Mouse (Mus musculus) right cerebral cortex, adult 18-20 months (tissue): ENCODE results near the gene Abcb1a.
A peak's percentile ranks its signal among the peaks of the same experiment; 100 is the strongest.

ENCODE experiments used
- DNase-seq: peaks from one replicate; pipeline ENCODE4 v3.0.0; 2022; ENCODE audit warnings: mixed read lengths

Gene Abcb1a

DNA sequence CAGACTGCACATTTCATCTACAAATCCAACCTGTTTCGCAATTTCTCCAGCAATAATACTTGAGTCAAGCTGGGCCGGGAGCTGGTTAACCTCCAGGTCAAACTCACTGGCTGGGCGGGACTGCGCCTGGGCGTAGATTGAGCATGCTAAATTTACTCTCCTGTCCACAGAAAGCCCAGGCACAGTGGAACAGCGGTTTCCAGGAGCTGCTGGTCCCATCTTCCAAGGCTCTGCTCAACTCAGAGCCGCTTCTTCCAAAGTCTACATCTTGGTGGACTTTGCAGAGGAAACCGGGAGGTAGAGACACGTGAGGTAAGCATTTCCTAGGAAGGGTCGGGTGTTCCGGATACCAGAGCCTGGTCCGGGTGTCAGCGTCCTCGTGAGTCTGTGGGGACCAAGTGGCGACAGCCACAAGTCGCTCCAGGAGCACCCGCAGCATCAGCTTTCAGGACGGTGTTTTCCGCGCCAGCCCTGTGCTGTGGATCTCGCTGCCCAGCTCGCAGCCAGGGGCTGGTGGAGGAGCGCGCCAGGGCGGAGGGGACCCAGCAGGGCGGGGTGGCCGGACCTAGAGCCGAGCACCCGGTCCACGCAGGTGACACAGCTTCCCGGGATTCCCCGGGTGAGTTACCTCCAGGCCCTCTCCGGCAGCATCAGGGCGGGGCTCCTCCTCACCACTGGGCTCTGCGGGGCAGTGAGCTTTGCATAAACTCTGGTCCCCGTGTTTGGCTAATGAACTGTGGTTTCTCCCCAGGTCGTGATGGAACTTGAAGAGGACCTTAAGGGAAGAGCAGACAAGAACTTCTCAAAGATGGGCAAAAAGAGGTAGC lies at the start of gene Abcb1a:
Gene Abcb1a (plus strand): TSS at position 167 of the 827 bp plus-strand sequence.
- peak; percentile 2 for DNase-seq

DNA sequence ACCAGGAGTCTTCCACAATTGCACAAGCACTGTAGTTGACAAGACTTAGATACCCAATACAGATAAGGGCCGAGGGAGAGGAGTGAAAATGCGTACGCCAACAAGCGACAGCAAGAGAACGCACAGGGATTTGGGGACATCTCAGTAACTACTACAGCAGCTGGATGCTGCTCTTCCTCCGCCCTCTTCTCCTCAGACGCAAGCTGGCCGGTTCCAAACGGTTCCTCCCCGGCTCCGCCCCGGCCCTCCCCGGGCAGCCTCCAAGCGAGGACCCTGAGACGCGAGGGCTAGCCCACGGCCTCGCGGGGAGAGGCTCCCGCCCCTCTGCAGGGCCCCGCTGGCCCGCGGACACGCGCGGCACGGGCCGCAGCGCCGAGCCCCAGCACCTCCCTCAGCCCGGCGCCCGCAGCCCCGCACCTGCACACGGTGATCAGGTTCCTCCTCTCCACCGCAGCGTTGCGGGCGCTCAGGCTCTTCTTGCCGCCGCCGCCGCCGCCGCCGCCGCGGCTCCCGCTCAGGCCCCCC lies 37.7 kb upstream of the Abcb1a start:
- DNase-seq = peak; percentile 79

DNA sequence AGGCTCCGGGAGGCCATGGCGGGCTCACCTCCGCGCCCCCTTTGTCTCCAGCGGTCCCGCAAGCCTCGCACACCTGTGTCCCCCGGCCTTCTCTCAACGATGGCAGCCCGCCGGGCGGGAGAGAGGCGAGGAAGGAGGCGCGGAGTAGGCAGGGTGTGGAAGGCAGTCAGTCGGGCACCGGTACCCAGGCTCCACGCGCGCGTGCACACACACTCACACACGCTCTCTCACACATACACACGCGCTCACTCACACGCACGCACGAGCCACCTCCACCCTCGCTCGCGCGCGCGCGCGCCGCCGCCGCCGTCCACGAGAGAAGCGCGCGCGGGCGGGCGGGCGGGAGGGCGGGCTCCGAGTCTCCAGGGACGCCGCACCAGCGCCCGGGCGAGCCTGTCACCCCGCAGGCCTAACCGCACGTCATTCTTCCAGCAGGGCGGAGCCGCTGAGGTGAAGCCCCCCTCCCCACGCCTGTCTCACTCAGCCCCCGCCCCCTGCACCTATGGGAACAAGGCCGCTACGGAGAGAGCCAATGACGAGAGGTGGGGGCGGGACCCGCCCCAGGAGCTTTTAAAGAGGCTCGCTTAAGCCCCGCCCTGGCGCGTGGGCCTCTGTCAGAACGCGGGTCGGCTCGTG lies 37.2 kb upstream of the Abcb1a start, which contains the start of gene Rundc3b:
Gene Rundc3b (minus strand): TSS at position 357 of the 636 bp plus-strand sequence.
- peak; percentile 96 for DNase-seq

DNA sequence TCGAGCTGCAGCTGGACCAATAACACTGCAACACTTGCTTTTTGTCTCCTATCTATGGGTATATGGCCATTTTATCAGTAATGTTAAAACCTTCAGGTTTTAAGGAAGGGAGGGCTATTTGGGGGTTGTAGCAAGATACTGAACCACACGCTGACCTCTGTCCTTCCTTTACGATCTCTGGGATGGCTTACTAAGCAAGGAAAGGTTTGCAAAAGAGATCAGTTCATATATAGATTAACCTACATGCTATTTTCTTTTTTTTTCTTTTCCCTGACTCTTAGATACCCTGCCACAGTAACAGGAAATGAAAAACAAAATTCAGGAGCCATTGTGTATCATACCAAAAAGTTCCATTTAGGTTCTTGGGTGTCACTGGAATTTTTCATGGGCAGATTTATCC lies 27.0 kb upstream of the Abcb1a start:
- DNase-seq = no peak

DNA sequence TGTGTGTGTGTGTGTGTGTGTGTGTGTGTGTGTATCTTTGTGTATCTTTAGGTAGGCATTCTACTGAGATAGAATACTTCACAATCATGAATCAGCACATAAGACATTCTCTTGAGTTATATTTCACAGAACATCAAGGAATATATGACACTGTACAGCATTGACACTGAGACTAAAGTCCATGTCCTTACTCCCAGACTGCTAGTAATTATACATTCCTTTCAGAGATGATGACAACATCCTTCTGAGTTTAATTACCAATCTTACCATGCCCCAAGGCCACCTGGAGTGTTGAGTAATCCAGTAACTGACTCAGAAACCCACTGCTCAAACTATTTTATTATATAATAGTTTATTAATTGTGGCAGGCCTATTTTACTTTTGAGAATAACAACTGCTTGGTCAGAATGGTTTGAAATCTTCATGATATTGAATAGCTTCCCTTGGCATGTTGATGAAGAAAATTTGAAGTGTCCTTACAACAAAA lies 25.3 kb upstream of the Abcb1a start:
- no peak for DNase-seq

DNA sequence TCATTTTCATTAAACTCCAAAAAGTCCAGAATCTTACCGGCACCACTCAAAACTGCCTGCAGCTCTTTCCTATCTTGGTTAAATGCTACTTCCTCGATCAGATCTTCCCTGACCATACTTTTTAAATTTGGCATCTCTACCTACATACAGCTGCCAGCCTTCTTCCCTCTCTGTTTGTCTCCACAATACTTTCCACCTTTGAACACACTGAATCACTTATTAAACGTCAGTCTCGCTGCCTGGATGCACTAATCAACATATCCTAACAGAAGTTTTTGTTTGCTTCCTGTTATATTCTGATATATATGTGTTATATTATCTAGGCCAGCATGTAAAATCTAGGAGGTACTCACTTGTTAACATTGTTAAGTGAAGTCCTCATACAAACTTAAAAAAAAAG lies 11.6 kb upstream of the Abcb1a start:
- DNase-seq = no peak

DNA sequence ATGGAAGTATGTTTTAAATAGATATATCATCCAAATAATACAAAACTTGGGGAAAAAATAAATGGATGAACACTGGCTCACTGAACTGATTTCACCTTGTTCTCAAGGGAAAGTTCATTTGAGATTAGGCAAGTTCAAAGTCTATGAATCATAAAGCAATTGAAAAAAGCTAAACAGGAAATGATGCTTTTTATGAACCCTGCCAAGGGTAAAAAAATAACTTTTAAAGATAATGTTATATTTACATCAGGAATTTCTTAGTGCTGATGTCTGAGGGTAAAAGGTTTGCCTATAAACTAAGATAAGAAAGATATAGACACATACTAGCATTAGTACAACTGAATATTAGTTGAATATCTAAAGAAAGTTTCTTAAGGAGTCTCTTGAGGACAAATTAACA lies 11.1 kb upstream of the Abcb1a start:
- DNase-seq = no peak

DNA sequence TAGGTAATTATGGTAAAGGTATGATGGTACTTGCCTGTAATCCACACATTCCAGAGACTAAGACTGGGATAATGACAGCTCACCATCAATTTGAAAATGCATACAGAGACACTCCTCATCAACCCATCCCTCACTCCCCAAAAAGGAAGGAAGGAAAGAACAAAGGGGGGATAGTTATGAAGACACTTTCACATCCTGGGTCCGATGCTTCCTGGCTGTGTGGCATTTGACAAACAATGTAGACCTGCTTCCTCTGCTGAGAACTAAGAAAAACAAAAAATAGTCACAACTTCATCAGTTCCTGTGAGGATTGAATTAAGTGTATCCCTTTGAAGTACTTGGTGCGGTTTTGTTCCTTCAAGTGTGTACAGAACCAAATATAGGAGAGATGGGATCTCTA lies 7.8 kb upstream of the Abcb1a start:
- no peak for DNase-seq

DNA sequence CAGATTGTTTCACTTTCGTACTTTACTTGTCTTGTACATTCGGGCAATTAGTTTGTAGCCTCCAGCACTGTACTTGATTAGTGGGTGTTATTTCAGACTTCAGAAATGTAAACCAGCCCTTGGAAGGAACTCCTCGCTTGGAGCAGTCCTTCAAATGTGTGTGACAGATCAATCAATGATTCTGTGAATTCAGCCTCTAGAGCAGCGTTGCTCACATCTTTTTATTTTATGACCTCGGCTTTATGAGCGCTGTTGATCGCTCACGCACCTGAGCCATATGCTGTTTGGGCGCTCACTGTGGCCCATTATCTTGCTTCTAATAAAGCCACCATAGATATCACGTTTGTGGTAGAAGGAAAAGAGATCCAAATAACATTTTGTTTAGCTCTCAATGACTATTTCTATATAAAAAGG lies 868 bp downstream of the Abcb1a start:
- no peak for DNase-seq

DNA sequence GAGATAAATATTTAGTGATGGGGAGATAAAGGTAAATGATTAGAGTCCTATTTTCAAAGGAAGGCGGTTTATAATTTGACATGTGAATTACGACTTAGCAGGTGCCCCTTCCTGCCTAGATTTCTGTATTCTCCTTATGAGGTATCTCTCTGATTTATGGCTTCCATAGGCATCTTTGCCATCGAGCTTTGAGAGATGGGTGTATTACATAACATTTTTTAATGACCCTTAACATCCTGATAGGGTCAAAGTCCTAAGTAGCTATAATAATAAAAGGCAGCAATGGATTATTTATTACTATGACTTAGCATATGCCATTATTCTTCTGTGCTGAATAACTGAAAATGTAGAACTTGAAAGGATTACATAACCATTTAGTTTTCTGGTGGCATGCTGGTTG lies 4.8 kb downstream of the Abcb1a start:
- no peak for DNase-seq

DNA sequence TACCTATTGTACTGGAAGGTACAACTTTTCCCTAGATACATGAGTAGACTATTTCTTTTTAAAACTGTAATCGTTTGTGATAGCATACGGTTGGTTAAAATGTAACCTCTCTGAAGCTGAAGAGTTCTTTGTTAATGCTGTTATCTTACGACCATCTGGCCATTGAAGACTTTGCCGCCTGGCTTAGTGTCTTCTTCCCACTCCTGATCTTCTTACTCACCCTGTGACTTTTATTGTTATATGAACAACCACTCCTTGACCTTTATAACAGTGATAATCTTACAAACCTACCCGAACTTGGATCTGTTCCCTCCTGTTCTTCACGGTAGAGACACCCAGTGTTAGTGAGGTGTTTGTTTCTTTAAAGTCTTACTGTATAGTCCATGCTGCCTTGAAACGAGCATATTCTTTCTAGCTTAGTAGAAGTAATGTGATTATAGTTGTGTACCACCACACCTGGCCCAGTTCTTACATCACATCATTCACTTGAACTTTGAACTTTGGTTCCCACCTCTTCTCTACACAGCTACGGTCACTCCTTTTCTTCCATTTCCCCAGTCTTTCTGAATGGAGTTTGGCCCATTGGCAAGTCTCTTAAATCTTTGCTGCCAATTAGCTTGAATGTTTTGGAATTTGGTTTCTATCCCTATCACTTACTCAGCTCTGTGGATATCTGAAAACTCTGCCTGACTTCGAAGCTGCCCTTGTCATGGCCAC lies 8.0 kb downstream of the Abcb1a start:
- no peak for DNase-seq

DNA sequence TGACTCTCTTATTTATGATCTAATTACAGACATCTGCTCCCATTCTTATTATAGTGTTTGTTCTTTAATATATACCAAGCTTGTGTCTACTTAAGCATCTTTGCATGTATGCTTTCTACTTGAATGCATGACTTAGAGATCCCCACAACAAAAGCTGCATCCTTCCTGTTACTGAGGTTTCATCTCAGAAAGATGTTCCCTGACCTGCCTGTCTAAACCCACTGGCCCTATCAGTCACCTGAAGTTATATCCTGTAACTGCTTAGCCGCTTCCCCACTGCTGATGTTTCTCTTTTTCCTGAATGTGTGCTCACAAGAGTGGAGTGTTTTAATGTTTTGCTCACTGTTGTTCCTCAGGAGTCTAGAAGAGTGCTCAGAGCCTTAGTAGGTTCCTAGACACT lies 9.7 kb downstream of the Abcb1a start:
- no peak for DNase-seq

DNA sequence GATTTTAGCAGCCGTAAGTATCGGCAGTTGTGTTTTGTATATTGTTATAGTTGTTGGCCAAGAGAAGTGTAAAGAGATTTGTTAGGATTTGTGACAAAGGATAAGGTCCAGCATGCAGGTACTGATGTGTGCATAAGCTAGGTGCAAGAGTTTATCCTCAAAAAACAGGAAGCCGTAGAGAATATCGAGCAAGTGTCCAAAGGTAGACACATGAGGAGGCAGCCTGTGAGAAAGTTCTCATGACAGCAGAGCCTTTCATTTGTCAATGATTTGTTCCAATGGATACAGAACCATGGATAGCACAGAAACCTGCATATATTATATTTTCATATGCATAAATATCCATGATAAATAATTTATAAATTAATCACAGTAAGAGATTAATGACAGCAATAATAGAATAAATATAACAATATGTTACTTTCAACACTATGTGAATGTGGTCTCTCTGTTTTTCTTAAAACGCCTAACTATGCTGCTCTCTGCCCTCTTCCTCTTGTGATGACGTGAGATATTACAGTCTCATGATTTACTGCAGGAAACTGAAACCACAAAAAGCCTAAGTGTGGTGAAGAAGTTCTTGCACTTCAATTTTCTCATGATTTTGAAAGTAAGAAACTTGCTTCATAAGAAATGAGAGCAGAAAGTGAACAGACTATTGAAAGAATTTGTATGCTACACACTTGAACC lies 15.5 kb downstream of the Abcb1a start:
- no peak for DNase-seq

DNA sequence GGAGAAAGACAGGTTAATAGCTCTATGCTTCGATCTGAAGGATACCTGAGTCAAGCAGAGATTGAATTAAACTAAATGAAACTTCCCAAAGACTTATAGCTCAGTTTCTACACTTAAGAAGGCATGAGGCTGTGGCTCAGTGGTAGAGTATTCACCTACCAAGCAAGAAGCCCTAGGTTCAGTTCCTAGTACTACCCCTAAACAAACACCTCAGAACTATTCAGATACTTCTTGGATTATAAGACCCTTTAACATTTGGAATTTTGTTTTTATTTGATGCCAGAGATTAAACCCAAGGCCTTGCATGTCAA lies 16.0 kb downstream of the Abcb1a start:
- DNase-seq = no peak

DNA sequence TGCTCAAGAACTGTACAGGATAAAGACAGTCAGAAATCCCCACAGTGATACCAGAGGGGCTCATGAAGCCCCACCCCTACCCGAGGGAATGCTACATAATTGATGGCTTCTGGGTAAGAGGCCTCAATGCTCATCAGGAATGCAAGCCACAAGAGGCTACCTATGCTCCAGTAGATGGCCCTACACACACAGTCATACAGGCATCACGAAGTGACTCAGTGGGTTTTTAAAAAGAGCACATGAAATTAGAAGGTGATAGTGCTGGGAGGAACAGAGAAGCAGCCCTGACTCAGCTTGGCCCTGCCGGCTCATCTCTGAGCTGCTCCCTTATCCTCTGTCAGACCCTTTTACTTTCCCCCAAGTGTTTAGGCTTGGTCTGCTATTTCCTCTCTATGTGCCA lies 21.3 kb downstream of the Abcb1a start:
- DNase-seq = no peak

DNA sequence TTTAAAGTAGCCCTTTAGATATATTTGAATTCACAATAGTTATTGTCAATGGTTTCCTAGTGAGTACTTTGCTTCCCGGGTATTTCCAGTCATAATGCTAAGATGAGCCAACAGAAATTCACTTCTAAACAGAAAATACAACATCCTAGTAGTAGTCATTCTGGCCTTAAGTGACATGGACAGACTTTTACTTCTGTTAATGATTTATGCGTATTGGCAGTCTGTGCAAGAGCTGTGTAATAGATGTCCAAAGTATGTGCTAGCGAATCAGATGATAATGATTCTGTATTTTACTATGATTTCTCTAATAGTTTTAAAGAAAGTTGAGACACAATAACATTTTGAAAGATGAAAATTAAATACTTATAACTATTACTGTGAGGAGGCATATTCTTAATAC lies 23.8 kb downstream of the Abcb1a start:
- no peak for DNase-seq

DNA sequence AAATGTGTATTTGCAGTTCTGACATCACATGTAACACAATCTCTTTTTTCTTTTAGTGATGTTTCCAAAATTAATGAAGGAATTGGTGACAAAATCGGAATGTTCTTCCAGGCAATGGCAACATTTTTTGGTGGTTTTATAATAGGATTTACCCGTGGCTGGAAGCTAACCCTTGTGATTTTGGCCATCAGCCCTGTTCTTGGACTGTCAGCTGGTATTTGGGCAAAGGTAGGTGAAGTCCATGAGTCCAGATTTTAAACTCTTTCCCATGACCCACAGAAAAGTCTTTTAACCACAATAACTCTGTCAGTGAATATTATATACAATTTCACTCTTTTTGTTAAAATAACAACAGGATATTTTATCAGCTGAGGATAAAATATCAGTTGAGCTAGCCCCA lies 26.2 kb downstream of the Abcb1a start:
- DNase-seq = no peak

DNA sequence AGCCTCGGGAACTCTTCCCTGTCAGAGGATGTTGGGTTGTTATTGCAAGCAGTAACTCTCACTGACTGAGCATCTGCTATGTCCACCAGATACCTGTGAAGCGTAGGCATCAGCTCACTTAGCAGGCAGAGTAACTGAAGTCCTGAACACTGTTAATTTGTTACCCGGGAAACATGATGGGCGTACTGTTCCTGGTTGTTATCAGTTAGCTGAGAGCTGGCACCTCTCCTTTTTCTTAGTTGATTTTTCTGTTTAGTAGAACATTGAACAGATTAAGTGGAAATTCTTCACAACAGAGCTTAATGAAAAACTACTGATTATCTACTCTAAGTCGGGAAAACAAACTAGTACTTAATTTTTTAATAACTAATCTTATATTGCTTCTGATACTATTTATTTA lies 27.7 kb downstream of the Abcb1a start:
- no peak for DNase-seq

DNA sequence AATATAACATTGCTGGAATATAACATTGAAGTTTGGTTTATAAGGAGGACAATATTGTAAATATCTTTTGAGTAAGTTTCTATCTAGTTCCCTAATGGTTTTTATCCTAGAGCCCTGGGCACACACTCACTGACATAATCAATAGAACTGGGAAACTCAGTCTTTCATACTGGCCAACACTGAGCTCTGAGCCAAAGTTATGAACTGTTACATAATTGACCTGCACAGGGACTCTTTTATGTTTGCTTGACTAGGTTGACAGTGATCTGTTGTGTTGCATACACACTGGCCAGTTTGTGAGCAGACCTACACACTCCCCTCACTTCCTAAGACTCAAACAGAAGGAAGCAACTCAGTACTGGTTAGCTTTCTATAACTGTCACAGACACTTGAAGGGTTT lies 56.2 kb downstream of the Abcb1a start:
- DNase-seq = no peak

DNA sequence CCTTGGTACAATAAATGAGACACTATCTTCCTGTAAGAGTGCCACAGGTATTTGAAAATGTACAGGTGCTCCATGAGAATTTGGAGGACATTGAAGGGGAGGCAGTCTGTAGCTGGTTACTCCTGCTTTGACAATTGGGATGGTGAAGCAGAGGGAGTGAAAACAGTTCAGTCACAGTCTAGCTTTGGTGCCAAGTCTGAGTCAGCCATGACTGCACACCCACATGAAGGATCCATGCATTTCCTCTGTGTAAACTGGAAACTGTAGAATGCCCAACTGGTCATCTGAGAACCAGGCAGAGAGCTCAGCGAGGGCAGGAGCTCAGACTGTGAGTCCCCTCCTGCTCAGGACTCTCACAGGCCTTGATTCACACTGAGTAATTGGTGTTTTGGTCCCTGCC lies 59.7 kb downstream of the Abcb1a start:
- peak; percentile 15 for DNase-seq

DNA sequence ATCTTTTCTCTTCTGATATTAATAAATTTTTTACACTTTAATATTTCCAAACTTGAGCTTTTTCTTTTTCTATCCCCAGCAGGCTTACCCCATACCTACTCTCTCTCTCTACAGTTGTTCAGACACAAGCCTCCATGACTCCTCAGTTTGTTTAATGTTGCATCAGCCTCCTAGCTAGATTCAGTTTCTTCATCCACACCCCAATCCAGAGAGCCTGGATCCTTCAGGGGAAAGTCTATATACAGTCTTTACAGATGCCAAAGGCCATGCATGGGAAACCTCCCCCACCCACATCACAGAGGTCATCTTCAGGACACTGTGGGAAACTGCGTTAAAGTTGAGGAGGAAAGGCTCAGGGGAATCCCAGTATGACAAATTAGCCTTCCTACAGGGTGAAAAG lies 62.3 kb downstream of the Abcb1a start:
- DNase-seq = no peak

DNA sequence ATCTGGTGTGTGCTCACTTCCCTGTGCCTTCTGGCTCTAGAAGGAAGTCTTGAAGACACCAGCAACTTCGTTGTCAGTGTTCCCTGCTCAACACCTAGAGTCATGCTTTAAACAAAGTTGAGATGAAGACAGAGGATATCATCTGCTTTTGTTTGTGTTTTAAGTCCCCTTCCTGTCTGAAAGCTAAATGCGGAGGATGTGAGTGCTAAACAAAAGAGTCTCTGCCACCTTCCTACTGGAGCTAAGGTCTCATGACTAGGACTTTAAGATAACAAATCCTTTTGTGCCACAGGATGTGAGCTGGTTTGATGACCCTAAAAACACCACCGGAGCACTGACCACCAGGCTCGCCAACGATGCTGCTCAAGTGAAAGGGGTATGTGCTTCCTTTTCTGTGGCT lies 63.0 kb downstream of the Abcb1a start:
- no peak for DNase-seq

DNA sequence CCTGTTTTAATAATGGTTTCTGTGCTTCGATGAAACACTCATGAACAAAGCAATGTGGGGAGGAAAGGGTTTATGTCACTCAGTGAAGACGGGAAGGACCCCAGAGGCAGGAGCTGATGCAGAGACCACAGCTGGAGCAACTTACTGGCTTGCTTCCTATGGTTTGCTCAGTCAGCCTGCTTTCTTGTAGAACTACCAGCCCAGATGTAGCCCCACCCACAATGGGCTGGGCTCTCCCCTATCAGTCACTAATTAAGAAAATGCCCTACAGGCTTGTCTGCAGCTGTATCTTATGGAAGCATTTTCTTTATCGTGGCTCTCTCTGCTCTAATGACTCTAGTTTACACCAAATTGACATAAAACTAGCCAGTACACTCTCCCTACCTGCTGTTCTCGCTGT lies 67.9 kb downstream of the Abcb1a start:
- DNase-seq = no peak
